Mouse (Mus musculus): ENCODE results near the gene Notch3.
"Not testable (repeated sequence)": the region's sequence is repeated elsewhere in the genome, so short reads cannot be mapped to it uniquely, and the experiment has no call there.

DNA sequence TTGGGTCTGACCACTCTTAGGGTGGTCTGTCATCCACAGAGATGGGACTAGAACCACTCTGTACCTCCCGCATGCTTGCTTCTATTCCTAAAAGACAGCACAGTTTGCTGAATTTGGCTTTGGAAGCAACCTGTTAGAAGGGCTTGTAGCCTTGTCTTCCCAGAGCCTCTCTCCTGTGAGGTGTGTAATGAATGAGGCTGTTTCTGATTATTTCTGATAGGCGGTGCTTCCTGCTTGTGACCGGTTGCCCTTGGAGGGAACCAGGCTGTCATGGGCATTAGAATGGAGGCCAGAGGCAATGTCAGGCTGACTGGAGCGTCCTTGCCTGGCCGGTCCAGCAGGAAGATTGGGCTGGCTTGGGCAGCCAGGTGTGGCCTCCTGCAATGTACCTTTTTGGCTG, 52.2 kb downstream of the Notch3 start:
- TF ChIP-seq CTCF, EP300 (IDR thresholded peaks at IDR 0.05; ENCODE audit: low read depth): not testable (repeated sequence)

Measured in liver, postnatal 0 days (tissue).